Mouse (Mus musculus) A20 (cell line): ENCODE results near the gene Ankfn1.

Experiments used
- DNase-seq: peaks from one replicate; pipeline ENCODE4 v3.0.0-alpha.2; 2011; ENCODE audit warnings: low read depth, low spot score

The Ankfn1 gene

DNA sequence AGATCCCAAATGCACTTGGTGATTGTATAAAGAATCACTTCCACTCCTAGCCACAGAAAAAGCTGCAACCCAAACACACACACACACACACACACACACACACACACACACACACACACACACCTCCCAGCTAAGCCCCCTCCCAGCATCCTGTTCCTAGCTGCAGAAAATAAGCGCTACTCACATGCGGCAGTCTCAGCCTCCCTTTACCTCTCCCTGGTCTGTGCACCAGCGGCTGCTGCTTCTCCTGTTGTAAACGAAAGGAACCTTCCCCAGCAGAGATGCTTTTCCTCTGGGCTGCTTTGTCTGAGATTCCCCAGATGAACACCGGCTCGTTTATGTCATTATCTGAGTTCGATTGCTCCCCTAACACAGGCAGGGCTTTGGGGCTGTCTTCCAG lies at the start of gene Ankfn1:
Gene Ankfn1, minus strand, starts transcription at position 223 of the 400 bp plus-strand sequence.
- no peak for DNase-seq

DNA sequence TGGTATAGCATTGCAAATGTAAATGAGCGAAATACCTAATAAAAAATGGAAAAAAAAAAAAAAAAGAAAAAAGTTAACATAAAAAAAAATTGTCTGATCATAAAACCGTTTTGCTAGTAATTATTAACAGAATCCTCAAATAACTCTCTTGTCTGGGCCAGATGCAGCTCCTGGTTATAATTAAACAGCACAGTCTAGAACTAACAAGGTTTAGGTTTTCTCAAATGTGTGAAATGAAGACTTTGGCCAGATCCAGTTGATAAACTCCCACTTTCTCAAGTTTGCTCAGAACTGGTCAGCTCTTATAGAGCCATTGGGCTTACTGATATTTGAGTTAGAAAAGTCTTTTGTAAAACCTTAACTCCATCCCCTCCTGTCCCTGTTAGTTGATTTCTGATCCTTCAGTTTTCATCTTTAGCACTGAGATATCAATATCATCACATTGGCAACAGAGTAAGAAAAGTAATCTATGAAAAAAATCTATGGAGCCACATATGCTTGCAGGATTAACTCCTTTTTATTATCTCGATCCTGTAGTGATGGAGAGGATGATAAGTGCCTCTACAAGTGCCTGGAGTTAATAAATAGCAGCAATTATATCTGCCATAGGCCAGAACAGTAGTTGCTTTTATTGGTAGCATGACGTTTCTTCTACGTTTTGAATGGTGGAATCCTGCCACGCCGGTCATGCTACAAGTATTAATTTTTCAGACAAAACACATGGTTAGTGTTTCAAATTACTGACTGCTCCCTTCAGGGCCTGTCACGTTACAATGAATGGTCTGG lies 46.4 kb upstream of the Ankfn1 start:
- DNase-seq: no peak

DNA sequence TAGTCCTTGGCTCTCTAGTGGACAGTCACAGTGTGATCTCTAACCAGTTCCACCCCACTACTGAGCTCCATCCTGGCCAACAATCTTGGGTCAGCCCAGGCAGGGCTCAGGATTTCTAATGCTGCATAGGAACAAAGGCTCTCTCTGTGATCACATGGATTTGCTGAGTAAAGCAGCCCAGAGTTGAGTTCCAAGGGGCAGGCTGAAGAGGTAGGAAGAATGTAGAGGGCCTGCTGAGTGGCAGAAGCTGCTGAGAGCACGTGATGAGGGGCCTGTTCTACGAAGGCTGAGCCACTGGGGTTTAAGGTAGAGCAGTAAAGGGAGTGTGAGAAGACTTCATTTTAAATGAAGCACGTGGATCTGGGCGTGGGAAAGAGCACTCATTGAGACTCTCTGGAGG lies 41.1 kb upstream of the Ankfn1 start:
- no peak for DNase-seq

DNA sequence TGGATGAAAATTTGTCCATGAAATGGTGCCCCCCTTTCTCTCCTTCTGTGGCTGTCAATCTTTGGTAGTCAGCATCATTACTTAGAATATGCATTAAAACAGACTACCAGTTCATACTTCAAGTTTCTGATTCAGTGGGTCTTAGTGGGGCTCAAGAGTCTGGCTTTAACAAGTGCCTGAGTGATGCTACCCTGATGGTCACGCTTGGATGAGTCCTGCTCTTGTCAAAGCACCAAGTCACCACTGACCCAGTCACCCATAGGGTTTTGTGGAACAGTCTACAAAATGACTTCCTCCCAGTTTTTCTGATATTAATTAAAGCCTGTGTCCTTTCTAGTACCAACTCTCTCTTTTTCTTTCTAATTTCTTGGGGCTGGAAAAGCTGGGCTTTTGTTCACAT lies 34.0 kb upstream of the Ankfn1 start:
- no peak for DNase-seq

DNA sequence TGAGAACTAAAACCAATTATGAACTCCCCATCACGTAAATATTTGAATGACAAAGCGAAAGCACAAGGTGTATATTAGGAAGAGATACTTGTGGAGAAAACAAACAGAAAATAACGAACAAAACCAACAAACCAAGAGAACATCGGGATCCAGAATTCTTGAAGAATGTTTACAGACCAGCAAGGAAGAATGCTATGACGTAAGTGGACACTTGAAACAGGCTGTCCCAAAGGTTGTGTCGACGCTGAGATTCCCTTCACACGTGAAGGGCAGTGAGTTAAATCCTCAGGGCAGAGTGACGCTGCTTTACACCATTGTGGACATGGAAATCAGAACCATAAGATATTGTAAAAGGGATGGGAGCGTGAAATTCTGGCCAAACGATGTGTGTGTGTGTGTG lies 30.5 kb upstream of the Ankfn1 start:
- no peak for DNase-seq

DNA sequence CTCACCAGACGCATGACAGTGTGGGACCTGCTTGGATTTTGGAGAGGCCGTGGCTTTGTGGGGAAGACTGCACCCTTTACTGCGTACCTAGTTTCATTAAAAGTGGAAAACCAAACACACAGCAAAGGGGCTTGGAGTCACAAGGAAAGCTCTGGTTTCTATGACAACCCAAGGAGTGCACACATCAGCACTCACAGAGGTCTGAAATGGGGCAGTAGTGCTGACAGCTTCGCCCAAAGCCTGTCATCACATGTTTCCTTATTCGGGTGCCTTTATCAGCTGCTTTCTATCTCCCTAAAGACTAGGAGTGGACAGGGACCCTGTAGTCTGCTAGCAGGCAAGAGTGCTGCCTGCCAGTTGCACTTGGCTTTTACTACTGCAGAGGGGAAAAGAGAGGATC lies 27.4 kb upstream of the Ankfn1 start:
- DNase-seq: no peak

DNA sequence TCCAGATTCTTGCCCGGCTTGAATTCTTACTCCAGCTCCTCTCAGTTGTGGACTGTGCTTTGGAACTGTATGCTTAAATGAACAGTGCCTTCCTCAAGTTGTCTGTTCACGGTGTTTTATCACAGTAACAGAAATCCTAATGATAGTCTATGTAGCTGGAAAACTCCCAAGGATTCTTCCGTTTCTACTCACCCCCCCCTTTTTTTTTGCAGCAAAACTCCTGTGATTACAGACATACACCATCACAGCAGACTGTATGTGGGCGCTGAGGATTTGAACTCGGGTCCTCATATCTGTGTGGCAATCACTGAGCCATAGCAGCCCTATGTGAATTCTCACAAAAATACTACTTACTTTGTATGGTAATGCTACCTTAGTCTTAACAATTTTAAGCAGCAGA lies 26.5 kb upstream of the Ankfn1 start:
- DNase-seq: no peak

DNA sequence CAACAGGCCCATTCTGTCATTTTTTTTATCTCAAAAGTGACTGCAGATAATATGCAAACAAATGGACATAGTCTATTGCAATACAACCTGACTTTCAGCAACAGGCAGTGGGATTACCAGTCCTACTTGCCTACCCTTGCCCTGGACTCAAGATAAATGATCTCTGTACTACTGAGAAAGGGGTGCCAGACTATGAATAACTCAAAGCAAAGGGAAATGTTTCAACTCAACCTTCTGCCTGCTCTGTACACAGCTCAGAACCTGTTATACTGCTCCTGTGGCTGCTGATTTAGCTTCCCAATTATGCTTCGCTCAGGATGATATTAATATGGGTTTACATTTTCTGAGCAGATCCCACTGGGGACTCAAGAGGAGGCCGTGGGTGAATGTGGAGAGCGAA lies 15.3 kb upstream of the Ankfn1 start:
- DNase-seq: no peak

GRCm38 (mm10) chr11:89776070-89776469 lies 1.4 kb downstream of the Ankfn1 start:
- no peak for DNase-seq

DNA sequence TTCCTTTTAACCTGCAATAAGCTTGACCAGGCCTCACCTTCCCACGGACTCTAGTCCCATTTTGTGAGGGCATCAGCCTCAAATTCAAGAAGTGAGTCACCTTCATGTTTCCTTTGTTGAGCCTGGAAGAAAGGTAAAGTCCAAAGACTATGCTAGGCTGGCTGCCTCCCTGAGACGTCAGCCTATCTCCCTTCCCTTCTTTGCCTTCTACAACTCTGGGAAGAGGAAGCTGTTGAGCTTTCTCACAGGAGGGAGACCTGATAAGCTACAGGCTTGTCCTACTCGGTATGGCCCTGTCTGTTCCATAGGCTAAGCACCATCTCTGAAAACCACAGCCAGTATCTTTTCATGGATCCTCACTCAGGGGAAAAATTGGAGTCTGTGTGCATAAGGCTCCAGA lies 2.5 kb downstream of the Ankfn1 start:
- DNase-seq: no peak

GRCm38 (mm10) chr11:89772941-89773340 lies 4.5 kb downstream of the Ankfn1 start:
- DNase-seq: no peak

DNA sequence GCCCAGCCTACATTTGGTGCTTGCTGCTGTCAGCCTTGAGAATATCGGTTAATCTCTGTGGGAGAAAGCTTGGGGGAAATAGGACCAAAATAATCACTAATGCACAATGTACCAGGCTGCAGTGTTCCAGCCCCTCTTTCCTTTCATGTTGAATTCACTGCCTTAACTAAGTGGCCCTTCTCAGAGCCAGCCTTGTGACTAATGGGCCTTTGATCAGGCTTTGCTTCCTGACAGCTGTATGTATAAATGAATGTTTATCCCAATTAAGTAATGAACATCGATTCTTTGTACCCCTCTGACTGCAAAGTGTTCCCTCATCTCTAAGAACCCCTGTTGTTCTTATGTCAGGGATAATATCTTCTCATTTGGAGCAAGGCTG lies 11.7 kb downstream of the Ankfn1 start:
- no peak for DNase-seq

DNA sequence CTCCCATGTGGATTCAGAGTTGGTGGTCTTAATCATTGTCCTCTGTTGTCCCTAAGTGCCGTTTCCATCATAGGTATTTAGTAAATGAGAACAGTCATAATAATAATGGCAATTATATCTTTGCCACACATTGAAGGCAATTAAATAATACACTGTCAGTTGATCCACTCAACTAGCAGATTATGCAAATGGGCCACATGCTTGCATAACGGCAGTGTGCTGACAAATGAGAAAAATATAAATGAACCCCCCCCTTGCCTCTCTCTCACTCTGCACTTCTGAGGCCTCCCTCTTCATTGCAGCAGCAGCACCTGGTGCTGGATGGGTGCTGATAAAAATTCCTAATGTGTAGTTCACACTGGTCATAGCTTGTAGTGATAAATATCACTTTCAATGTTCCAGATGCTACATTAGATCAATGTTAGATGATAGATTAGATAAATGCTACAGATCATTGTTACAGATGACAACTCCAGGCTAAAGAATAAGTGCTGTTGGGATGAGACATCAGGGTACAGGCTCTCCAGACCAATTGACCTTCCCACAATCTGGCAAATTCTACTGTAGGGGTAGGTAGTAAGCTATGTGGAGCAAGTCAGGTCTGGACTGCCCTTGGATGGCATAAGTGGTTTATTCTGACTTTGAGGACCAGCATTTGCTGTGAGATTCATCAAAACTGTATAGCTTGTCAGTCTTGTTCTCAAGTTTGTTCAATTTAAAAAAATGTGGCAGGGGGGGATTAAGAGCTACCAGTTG lies 12.3 kb downstream of the Ankfn1 start:
- no peak for DNase-seq

- DNase-seq: no peak
These were observed 43.3 kb downstream of the Ankfn1 start for GRCm38 (mm10) chr11:89733973-89734693.

DNA sequence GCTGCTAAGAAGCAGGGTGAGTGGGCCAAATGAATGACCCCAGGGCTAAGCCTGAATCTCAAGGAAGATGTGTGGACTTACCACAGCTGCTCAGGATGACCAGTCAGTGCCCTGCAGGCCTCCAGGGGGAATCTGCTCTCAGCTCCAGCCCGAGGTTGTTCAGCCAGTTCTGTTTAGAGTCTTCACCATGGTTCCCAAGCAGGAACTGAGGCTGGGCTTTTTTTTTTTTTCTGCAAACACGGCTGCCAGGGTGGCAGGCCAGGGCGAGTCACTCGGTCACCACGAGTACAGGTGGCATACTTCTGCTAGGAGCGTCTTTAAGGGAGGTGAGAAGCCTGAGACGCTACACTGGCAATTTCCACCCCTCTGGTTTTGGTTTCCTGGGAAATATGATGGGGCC lies 43.9 kb downstream of the Ankfn1 start:
- DNase-seq: no peak

DNA sequence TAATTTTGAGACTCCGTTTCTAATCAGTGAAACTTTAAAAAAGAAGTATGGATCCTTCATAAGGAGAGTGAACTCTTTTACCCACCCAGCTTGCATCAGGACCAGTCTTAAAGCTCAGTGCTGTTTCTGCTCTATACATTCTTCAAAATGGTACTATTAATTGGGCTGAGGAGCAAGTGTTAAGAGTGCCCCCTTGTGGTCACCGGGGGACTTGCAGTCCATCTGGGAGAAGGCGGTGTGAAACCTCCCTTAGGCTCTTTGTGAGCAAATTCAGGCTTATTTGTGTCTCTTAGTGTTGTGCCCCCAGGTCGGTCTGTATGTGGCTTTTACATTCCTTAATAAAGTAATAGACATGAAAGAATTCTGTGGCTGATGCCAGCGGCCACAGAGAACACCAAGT lies 56.6 kb downstream of the Ankfn1 start:
- DNase-seq: peak; percentile 36

DNA sequence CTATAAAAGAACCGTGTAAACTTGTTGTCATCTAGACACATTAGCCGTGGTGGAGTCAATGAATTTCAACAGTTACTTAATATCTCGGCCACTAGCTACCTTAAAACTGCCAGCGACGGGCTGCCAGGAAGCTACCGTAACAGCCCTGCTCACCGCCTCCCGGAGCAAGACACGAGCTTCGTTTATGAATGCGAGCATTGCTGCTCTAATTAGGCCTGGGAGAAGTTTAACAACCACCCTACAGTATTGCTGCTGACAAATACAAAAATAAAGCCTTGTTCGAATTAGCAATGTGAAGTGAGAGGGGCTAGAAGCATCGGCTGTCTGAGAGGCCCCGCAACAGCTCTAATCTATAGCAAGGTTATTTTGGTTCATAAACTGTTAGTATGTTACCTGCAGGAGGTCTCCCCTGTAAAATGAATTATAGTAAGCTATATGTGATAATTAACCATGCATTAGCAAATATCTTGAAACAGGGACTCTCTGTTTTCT lies 58.9 kb downstream of the Ankfn1 start:
- no peak for DNase-seq

GRCm38 (mm10) chr11:89716351-89716750 lies 61.1 kb downstream of the Ankfn1 start:
- no peak for DNase-seq

- DNase-seq: no peak
These were observed 68.9 kb downstream of the Ankfn1 start for GRCm38 (mm10) chr11:89708526-89708925.

- DNase-seq: no peak
These were observed 80.7 kb downstream of the Ankfn1 start for GRCm38 (mm10) chr11:89696431-89697403.

GRCm38 (mm10) chr11:89693686-89694085 lies 83.8 kb downstream of the Ankfn1 start:
- no peak for DNase-seq
